8 mouse cellular contexts compared by ENCODE assay signal in the genomic region with DNA sequence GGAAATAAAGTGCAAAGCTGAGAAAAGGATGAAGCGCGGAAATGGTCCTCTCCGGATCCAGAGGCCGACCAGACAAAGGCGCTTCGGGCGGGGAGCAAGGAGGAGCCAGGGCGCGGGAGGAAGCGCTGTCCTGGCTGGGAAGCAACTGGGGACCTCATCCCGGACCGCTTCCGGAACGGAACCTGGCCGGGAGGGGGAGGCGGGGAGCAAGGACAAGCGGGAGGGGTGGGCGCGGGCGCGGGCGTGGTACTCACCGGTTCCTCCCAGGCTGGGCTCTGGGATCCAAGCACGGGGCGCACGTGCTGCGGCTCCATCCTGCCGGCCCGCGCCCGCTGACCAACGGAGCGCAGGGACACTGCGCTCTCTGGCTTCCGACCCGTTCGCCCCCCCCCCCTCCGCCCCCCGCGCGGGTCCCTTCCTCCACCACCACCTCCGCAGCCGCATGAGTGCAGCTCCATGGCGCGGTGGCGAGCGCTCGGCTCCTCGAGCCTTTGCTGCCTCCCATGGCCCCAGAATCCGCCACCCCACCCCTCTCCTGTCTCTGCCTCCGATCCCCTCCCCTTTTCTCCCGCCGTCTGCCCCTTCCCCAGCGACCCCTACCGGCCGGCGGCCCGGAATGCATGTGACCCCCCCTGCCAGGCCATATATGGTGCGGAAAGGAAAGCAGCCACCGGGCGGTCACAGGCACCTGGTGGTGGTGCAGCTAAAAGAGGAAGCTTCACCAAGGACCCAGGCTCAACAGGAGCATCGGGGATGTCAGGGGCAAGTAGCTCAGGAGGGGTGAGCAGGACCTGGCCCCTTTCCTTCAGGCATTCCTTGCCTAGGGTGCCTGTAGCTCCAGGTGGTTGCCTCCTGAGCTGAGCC. TPM values are rescaled to one million over a fixed set of nuclear protein-coding genes. Genes with fewer than 3 reads are reported as not detected.
DNase-seq lines count a peak whose midpoint lies in the region; ATAC-seq lines count a peak whose summit lies in the region.
"Not testable (repeated sequence)": the region's sequence is repeated elsewhere in the genome, so short reads cannot be mapped to it uniquely, and the experiment has no call there.

Gene Gm2237, minus strand, starts transcription at position 332 of the 864 bp plus-strand sequence.

- peak within 1 kb of the TSS; percentile 62 for H3K9ac ChIP-seq in hindbrain, embryonic 16.5 days (ENCODE audit: low read depth, low read length)
- H3K9ac ChIP-seq in lung, embryonic 16.5 days (ENCODE audit: low read length): 0 out of 2 replicates have a peak within 1 kb of the TSS, but pooled peaks have one; percentile 47

- not testable (repeated sequence) for H3K27me3 ChIP-seq in hindbrain, embryonic 16.5 days (replicated peaks; ENCODE audit: control insufficient read depth, insufficient read depth, low read length); lung, embryonic 16.5 days (ENCODE audit: control insufficient read depth, insufficient read depth, low read depth, low read length)

- not testable (repeated sequence) for H3K4me1 ChIP-seq in hindbrain, embryonic 16.5 days (ENCODE audit: control insufficient read depth, insufficient read depth, low read depth, low read length); lung, embryonic 16.5 days (replicated peaks; ENCODE audit: control insufficient read depth, insufficient read depth, low read length)

- 0% methylated on average over 6 of the region's 62 CpGs for WGBS in hindbrain, embryonic 16.5 days
- WGBS in lung, embryonic 16.5 days: 0% methylated on average over 18 of the region's 62 CpGs

- H3K27ac ChIP-seq in hindbrain, embryonic 16.5 days (ENCODE audit: low read depth, low read length): peak within 1 kb of the TSS; percentile 66; the same call in 1 of the 2 replicates
- H3K27ac ChIP-seq in lung, embryonic 16.5 days (ENCODE audit: low read length): not testable (repeated sequence)

- DNase-seq in NIH3T3 (ENCODE audit: low read depth): peak; percentile 59
- peak; percentile 1 for DNase-seq in embryo, embryonic 11.5 days (ENCODE audit: low read depth, low spot score)
- peak; percentile 9 to 15 for DNase-seq in gastrocnemius, postnatal 4 days (ENCODE audit: low spot score in 2 of 2)
- DNase-seq in layer of hippocampus, postnatal 14 days (ENCODE audit: low spot score in 2 of 2): peak; percentile 3 to 15
- peak; percentile 18 for DNase-seq in ovary, postnatal 36 days (ENCODE audit: low spot score)
- DNase-seq in urinary bladder, adult 18-20 months (ENCODE audit: low spot score in 2 of 2): peak; percentile 0 to 20

- peak within 1 kb of the TSS; percentile 45 for H3K4me3 ChIP-seq in hindbrain, embryonic 16.5 days (ENCODE audit: low read length)
- peak within 1 kb of the TSS; percentile 45 for H3K4me3 ChIP-seq in lung, embryonic 16.5 days (ENCODE audit: low read length)

- peak within 1 kb of the TSS; percentile 36 for H3K4me2 ChIP-seq in hindbrain, embryonic 16.5 days (ENCODE audit: low read length)
- peak within 1 kb of the TSS; percentile 48 for H3K4me2 ChIP-seq in lung, embryonic 16.5 days (ENCODE audit: low read depth, low read length)

- H3K36me3 ChIP-seq in hindbrain, embryonic 16.5 days (ENCODE audit: control insufficient read depth, insufficient read depth, low read length); lung, embryonic 16.5 days (ENCODE audit: control insufficient read depth, insufficient read depth, low read length): not testable (repeated sequence)

- not testable (repeated sequence) for ATAC-seq in hindbrain, embryonic 16.5 days; lung, embryonic 16.5 days (ENCODE audit: low read depth)

- not testable (repeated sequence) for H3K9me3 ChIP-seq in hindbrain, embryonic 16.5 days (ENCODE audit: control insufficient read depth, low read length); lung, embryonic 16.5 days (ENCODE audit: control insufficient read depth, low read length)

RNA-seq across cellular contexts. Expression of gene Gm2237, which starts in this region (rescaled TPM):
- total RNA-seq in gastrocnemius, postnatal 4 days (2021): 1 to 10 TPM; 1.6 to 3.6 TPM
- polyA plus RNA-seq in hindbrain, embryonic 16.5 days (2015; fragmentation: Nextera tagmentation; extraction: Ambion mirVana): 5.8 and 6.4 TPM in 2 replicates
- total RNA-seq in layer of hippocampus, postnatal 14 days (2021): 1 to 10 TPM; 7.1 to 8.3 TPM
- 1.5 and 1.6 TPM in 2 replicates for polyA plus RNA-seq in lung, embryonic 16.5 days (2015; fragmentation: Nextera tagmentation; extraction: Ambion mirVana)

Comparison
In these comparisons a context has a peak if more than half of its experiments do, and no peak if none do; other contexts are left out.
1. DNase-seq: peak in every context shown above with its lines; median percentile 59 in NIH3T3; 18 in ovary, postnatal 36 days; 12 in gastrocnemius, postnatal 4 days; 10 in urinary bladder, adult 18-20 months; 9 in layer of hippocampus, postnatal 14 days; 1 in embryo, embryonic 11.5 days.